23 mouse cellular contexts compared by ENCODE assay signal in genomic region chrX:162347886-162348285, GRCm38 (mm10).
DNase-seq lines count a peak whose midpoint lies in the region; ATAC-seq and TF ChIP-seq lines count a peak whose summit lies in the region.
"Had no signal": no experiment of that assay in that cellular context is flagged by ENCODE, and none has a peak within 500 bp of the region (broad histone marks: within the 10 kb centered on the region; RNA-seq: fewer than 3 reads in every experiment).

No protein-coding gene starts in this region.

- no peak for TF ChIP-seq CTCF in kidney, adult 2 months (conservative IDR thresholded peaks at IDR 0.05; ENCODE audit: insufficient read depth, insufficient read length, low read depth, low read length)
- TF ChIP-seq CTCF in lung, embryonic 14.5 days (IDR thresholded peaks at IDR 0.05; ENCODE audit: low read depth): no peak

- H3K9me3 ChIP-seq in lung, embryonic 14.5 days (ENCODE audit: low read depth, low read length): no peaks in the 10 kb centered on the region
- no peaks in the 10 kb centered on the region for H3K9me3 ChIP-seq in forebrain, embryonic 16.5 days (ENCODE audit: control insufficient read depth, low read length)
- H3K9me3 ChIP-seq: forebrain, embryonic 12.5 days; forebrain, embryonic 15.5 days; heart, embryonic 10.5 days; heart, embryonic 13.5 days had no signal

- peak overlapping the region; percentile 85 for H3K27ac ChIP-seq in kidney, adult 2 months (ENCODE audit: insufficient read depth, low read depth, low read length)
- H3K27ac ChIP-seq in lung, embryonic 14.5 days (ENCODE audit: low read depth): 0 out of 2 replicates have a peak overlapping the region, but pooled peaks have one; percentile 12
- no peak overlapping the region for H3K27ac ChIP-seq in forebrain, embryonic 16.5 days (ENCODE audit: low read length)
- H3K27ac ChIP-seq: forebrain, embryonic 12.5 days; forebrain, embryonic 15.5 days; heart, adult 2 months; heart, embryonic 10.5 days; heart, embryonic 13.5 days; hindbrain, embryonic 14.5 days had no signal

- 20% methylated on average over 2 of the region's 2 CpGs for WGBS in kidney, adult 2 months
- WGBS in lung, embryonic 14.5 days: 21% methylated on average over 2 of the region's 2 CpGs
- WGBS in forebrain, embryonic 16.5 days: 58% methylated on average over 2 of the region's 2 CpGs

- DNase-seq in kidney, adult 2 months: peak; percentile 69
- DNase-seq in kidney, postnatal 4 days: no peak
- peak; percentile 3 for DNase-seq in kidney, postnatal 14 days
- DNase-seq in kidney, adult 18-20 months: no peak
- DNase-seq in lung, embryonic 14.5 days: no peak
- DNase-seq in lung, postnatal 36 days: no peak
- DNase-seq: adrenal gland, adult 8-10 months; adrenal gland, postnatal 25 days; cerebellum, adult 18-20 months; cerebellum, adult 9-10 months; cerebellum, postnatal 14 days; gastrocnemius, postnatal 10 days; gastrocnemius, postnatal 36 days; heart, adult 2 months; heart, postnatal 14 days; heart, postnatal 4 days had no signal

- no peaks in the 10 kb centered on the region for H3K27me3 ChIP-seq in kidney, adult 2 months (replicated peaks; ENCODE audit: control insufficient read depth, insufficient read depth, low read length)
- H3K27me3 ChIP-seq in lung, embryonic 14.5 days (ENCODE audit: insufficient read depth, low read length): no peaks in the 10 kb centered on the region
- no peaks in the 10 kb centered on the region; the same call in 1 of the 2 replicates for H3K27me3 ChIP-seq in forebrain, embryonic 16.5 days (replicated peaks; ENCODE audit: control insufficient read depth, insufficient read depth, low read length)
- H3K27me3 ChIP-seq: forebrain, embryonic 15.5 days; heart, embryonic 13.5 days had no signal

- no peaks in the 10 kb centered on the region for H3K36me3 ChIP-seq in kidney, adult 2 months (ENCODE audit: control insufficient read depth, insufficient read depth, low read length)
- H3K36me3 ChIP-seq in lung, embryonic 14.5 days (ENCODE audit: insufficient read depth): no peaks in the 10 kb centered on the region
- H3K36me3 ChIP-seq in forebrain, embryonic 16.5 days (ENCODE audit: control insufficient read depth, insufficient read depth): no peaks in the 10 kb centered on the region
- H3K36me3 ChIP-seq: forebrain, embryonic 12.5 days; forebrain, embryonic 15.5 days; heart, embryonic 10.5 days; heart, embryonic 13.5 days had no signal

- no peak overlapping the region for H3K9ac ChIP-seq in lung, embryonic 14.5 days
- H3K9ac ChIP-seq in forebrain, embryonic 16.5 days (replicated peaks; ENCODE audit: low read depth, low read length): no peak overlapping the region
- H3K9ac ChIP-seq: forebrain, embryonic 12.5 days; forebrain, embryonic 15.5 days; heart, embryonic 13.5 days; hindbrain, embryonic 14.5 days had no signal

- no peak for TF ChIP-seq POLR2A in kidney, adult 2 months (IDR thresholded peaks at IDR 0.05; ENCODE audit: low read depth, low read length)

- no peak for ATAC-seq in lung, embryonic 14.5 days (ENCODE audit: insufficient read depth)
- ATAC-seq in forebrain, embryonic 16.5 days: no peak
- ATAC-seq: activated CD4-positive, CD25-positive, alpha-beta regulatory T cell, adult 4 months; forebrain, embryonic 15.5 days had no signal

- no peak overlapping the region for H3K4me3 ChIP-seq in kidney, adult 2 months (ENCODE audit: insufficient read depth, low read depth, low read length)
- H3K4me3 ChIP-seq in lung, embryonic 14.5 days (ENCODE audit: low read depth, low read length): no peak overlapping the region
- no peak overlapping the region for H3K4me3 ChIP-seq in forebrain, embryonic 16.5 days (replicated peaks; ENCODE audit: low read length)
- H3K4me3 ChIP-seq: forebrain, embryonic 12.5 days; forebrain, embryonic 15.5 days; heart, adult 2 months; heart, embryonic 10.5 days; heart, embryonic 13.5 days had no signal

- no peak overlapping the region for H3K4me2 ChIP-seq in lung, embryonic 14.5 days
- no peak overlapping the region for H3K4me2 ChIP-seq in forebrain, embryonic 16.5 days (ENCODE audit: low read length)
- H3K4me2 ChIP-seq: forebrain, embryonic 12.5 days; forebrain, embryonic 15.5 days; heart, embryonic 13.5 days; hindbrain, embryonic 14.5 days had no signal

- H3K4me1 ChIP-seq in kidney, adult 2 months (ENCODE audit: control insufficient read depth, insufficient read depth, low read length): no peaks in the 10 kb centered on the region; the same call in 1 of the 2 replicates
- H3K4me1 ChIP-seq in lung, embryonic 14.5 days (ENCODE audit: insufficient read depth): no peaks in the 10 kb centered on the region
- no peaks in the 10 kb centered on the region for H3K4me1 ChIP-seq in forebrain, embryonic 16.5 days (replicated peaks; ENCODE audit: control insufficient read depth, insufficient read depth, low read length)
- H3K4me1 ChIP-seq: forebrain, embryonic 12.5 days; forebrain, embryonic 15.5 days; heart, embryonic 10.5 days had no signal

Comparison
In these comparisons a context has a peak if more than half of its experiments do, and no peak if none do; other contexts are left out.
1. DNase-seq: peak in kidney, adult 2 months (single experiment) and kidney, postnatal 14 days (single experiment); none in kidney, postnatal 4 days (0 of 2), kidney, adult 18-20 months (single experiment), lung, embryonic 14.5 days (single experiment) and lung, postnatal 36 days (single experiment).